Mouse (Mus musculus) mammary gland, adult 2 months (tissue): ENCODE data around the gene Gm20906. TPM values are rescaled to one million over a fixed set of nuclear protein-coding genes. Genes with fewer than 3 reads are reported as not detected.

Experiments used
- polyA plus RNA-seq: library from polyadenylated mRNA; depleted of rRNA; stranded (reverse); fragments of >200 nt; gene quantifications from 2 replicates; pipeline ENCODE4 v1.2.3, GENCODE M21; 2012; ENCODE audit warnings: low replicate concordance; rRNA removed

Gm20906 gene
- not detected in 2 replicates for polyA plus RNA-seq

GRCm38 (mm10) chrY:87550666-87551065 is at the start of gene Gm20906:
Gm20906 (plus strand) TSS chrY:87550966.

